Mouse (Mus musculus): Measurements from ENCODE around the gene Vps45. TPM values are rescaled to one million over a fixed set of nuclear protein-coding genes. Genes with fewer than 3 reads are reported as not detected.

The Vps45 gene
- total and polyA plus RNA-seq, 2 experiments from 2014 or later: 10.5 to 49.4 TPM

GRCm38 (mm10) chr3:96078711-96079110 lies 20.4 kb upstream of the Vps45 start:
- H3K36me3 ChIP-seq (replicated peaks; ENCODE audit: control insufficient read depth, insufficient read depth, low read length): no peaks in the 10 kb centered on the region
- H3K27ac ChIP-seq (ENCODE audit: low read depth): no peak overlapping the region
- H3K4me3 ChIP-seq (ENCODE audit: low read depth, low read length): no peak overlapping the region
- H3K4me2 ChIP-seq (ENCODE audit: low read depth, low read length): no peak overlapping the region
- no peak for DNase-seq (ENCODE audit: low spot score)
- H3K9ac ChIP-seq (replicated peaks; ENCODE audit: low read depth, low read length): no peak overlapping the region
- no peak for ATAC-seq (ENCODE audit: insufficient read depth, low read depth)
- WGBS: 50% methylated on average over 3 of the region's 3 CpGs
- TF ChIP-seq EP300 (IDR thresholded peaks at IDR 0.05; ENCODE audit: low read depth): no peak
- H3K9me3 ChIP-seq (replicated peaks; ENCODE audit: control insufficient read depth, low read length): no peaks in the 10 kb centered on the region
- no peaks in the 10 kb centered on the region for H3K27me3 ChIP-seq (ENCODE audit: control insufficient read depth, insufficient read depth, low read length)
- H3K4me1 ChIP-seq (ENCODE audit: control insufficient read depth, insufficient read depth): no peaks in the 10 kb centered on the region

- Histone ChIP-seq H3K4me2 (ENCODE audit: low read depth, low read length) (no peak overlapping the region), H3K4me3 (ENCODE audit: low read depth, low read length) (no peak overlapping the region), H3K27ac (ENCODE audit: low read depth) (no peak overlapping the region), H3K36me3 (replicated peaks; ENCODE audit: control insufficient read depth, insufficient read depth, low read length) (no peaks in the 10 kb centered on the region), H3K9me3 (replicated peaks; ENCODE audit: control insufficient read depth, low read length) (no peaks in the 10 kb centered on the region), H3K4me1 (ENCODE audit: control insufficient read depth, insufficient read depth) (peaks cover 2% of the 10 kb centered on the region; the same call in 1 of the 2 replicates), H3K27me3 (ENCODE audit: control insufficient read depth, insufficient read depth, low read length) (no peaks in the 10 kb centered on the region), H3K9ac (replicated peaks; ENCODE audit: low read depth, low read length) (no peak overlapping the region)
- TF ChIP-seq CTCF (IDR thresholded peaks at IDR 0.05; ENCODE audit: low read depth): no peak
- no peak for TF ChIP-seq EP300 (IDR thresholded peaks at IDR 0.05; ENCODE audit: low read depth)
- ATAC-seq (ENCODE audit: insufficient read depth, low read depth) (no peak), DNase-seq (ENCODE audit: low spot score) (no peak)
- WGBS: 51% methylated on average over 5 of the region's 6 CpGs
Measured at GRCm38 (mm10) chr3:96078066-96078465, 19.8 kb upstream of the Vps45 start.

- Histone ChIP-seq H3K27me3 (ENCODE audit: control insufficient read depth, insufficient read depth, low read length) (no peaks in the 10 kb centered on the region), H3K4me2 (ENCODE audit: low read depth, low read length) (peak overlapping the region; percentile 30; the same call in 1 of the 2 replicates), H3K27ac (ENCODE audit: low read depth) (no peak overlapping the region), H3K36me3 (replicated peaks; ENCODE audit: control insufficient read depth, insufficient read depth, low read length) (no peaks in the 10 kb centered on the region), H3K4me1 (ENCODE audit: control insufficient read depth, insufficient read depth) (peaks cover 4% of the 10 kb centered on the region; the same call in 1 of the 2 replicates), H3K9ac (replicated peaks; ENCODE audit: low read depth, low read length) (no peak overlapping the region; the same call in 1 of the 2 replicates), H3K4me3 (ENCODE audit: low read depth, low read length) (no peak overlapping the region), H3K9me3 (replicated peaks; ENCODE audit: control insufficient read depth, low read length) (no peaks in the 10 kb centered on the region)
- ATAC-seq (ENCODE audit: insufficient read depth, low read depth) (no peak), DNase-seq (ENCODE audit: low spot score) (no peak)
- TF ChIP-seq EP300 (IDR thresholded peaks at IDR 0.05; ENCODE audit: low read depth) (no peak), CTCF (IDR thresholded peaks at IDR 0.05; ENCODE audit: low read depth) (no peak)
- 47% methylated on average over 12 of the region's 12 CpGs for WGBS
Measured at GRCm38 (mm10) chr3:96072921-96073486, 14.7 kb upstream of the Vps45 start.

- DNase-seq (ENCODE audit: low spot score) (no peak), ATAC-seq (ENCODE audit: insufficient read depth, low read depth) (no peak)
- 68% methylated on average over 4 of the region's 4 CpGs for WGBS
- no peak overlapping the region for H3K27ac ChIP-seq (ENCODE audit: low read depth)
- H3K36me3 ChIP-seq (replicated peaks; ENCODE audit: control insufficient read depth, insufficient read depth, low read length): no peaks in the 10 kb centered on the region
- TF ChIP-seq CTCF (IDR thresholded peaks at IDR 0.05; ENCODE audit: low read depth) (no peak), EP300 (IDR thresholded peaks at IDR 0.05; ENCODE audit: low read depth) (no peak)
- no peaks in the 10 kb centered on the region for H3K27me3 ChIP-seq (ENCODE audit: control insufficient read depth, insufficient read depth, low read length)
- H3K4me3 ChIP-seq (ENCODE audit: low read depth, low read length): no peak overlapping the region
- H3K9ac ChIP-seq (replicated peaks; ENCODE audit: low read depth, low read length): no peak overlapping the region
- H3K4me1 ChIP-seq (ENCODE audit: control insufficient read depth, insufficient read depth): peaks cover 4% of the 10 kb centered on the region; the same call in 1 of the 2 replicates
- no peak overlapping the region for H3K4me2 ChIP-seq (ENCODE audit: low read depth, low read length)
- no peaks in the 10 kb centered on the region for H3K9me3 ChIP-seq (replicated peaks; ENCODE audit: control insufficient read depth, low read length)
Measured at GRCm38 (mm10) chr3:96070241-96070640, 12.0 kb upstream of the Vps45 start.

GRCm38 (mm10) chr3:96069542-96069941 lies 11.3 kb upstream of the Vps45 start:
- Histone ChIP-seq H3K9me3 (replicated peaks; ENCODE audit: control insufficient read depth, low read length) (no peaks in the 10 kb centered on the region), H3K4me2 (ENCODE audit: low read depth, low read length) (no peak overlapping the region), H3K4me1 (ENCODE audit: control insufficient read depth, insufficient read depth) (peaks cover 4% of the 10 kb centered on the region; the same call in 1 of the 2 replicates), H3K9ac (replicated peaks; ENCODE audit: low read depth, low read length) (no peak overlapping the region), H3K36me3 (replicated peaks; ENCODE audit: control insufficient read depth, insufficient read depth, low read length) (no peaks in the 10 kb centered on the region), H3K4me3 (ENCODE audit: low read depth, low read length) (no peak overlapping the region), H3K27ac (ENCODE audit: low read depth) (no peak overlapping the region), H3K27me3 (ENCODE audit: control insufficient read depth, insufficient read depth, low read length) (no peaks in the 10 kb centered on the region)
- DNase-seq (ENCODE audit: low spot score): no peak
- no peak for TF ChIP-seq EP300 (IDR thresholded peaks at IDR 0.05; ENCODE audit: low read depth)
- TF ChIP-seq CTCF (IDR thresholded peaks at IDR 0.05; ENCODE audit: low read depth): peak; percentile 19
- ATAC-seq (ENCODE audit: insufficient read depth, low read depth): no peak
- WGBS: 83% methylated on average over 1 of the region's 1 CpGs

GRCm38 (mm10) chr3:96069046-96069445 lies 10.8 kb upstream of the Vps45 start:
- Histone ChIP-seq H3K9me3 (replicated peaks; ENCODE audit: control insufficient read depth, low read length) (no peaks in the 10 kb centered on the region), H3K4me3 (ENCODE audit: low read depth, low read length) (no peak overlapping the region), H3K27me3 (ENCODE audit: control insufficient read depth, insufficient read depth, low read length) (no peaks in the 10 kb centered on the region), H3K4me1 (ENCODE audit: control insufficient read depth, insufficient read depth) (peaks cover 4% of the 10 kb centered on the region; the same call in 1 of the 2 replicates), H3K9ac (replicated peaks; ENCODE audit: low read depth, low read length) (no peak overlapping the region), H3K36me3 (replicated peaks; ENCODE audit: control insufficient read depth, insufficient read depth, low read length) (no peaks in the 10 kb centered on the region), H3K27ac (ENCODE audit: low read depth) (no peak overlapping the region), H3K4me2 (ENCODE audit: low read depth, low read length) (no peak overlapping the region)
- ATAC-seq (ENCODE audit: insufficient read depth, low read depth) (no peak), DNase-seq (ENCODE audit: low spot score) (no peak)
- TF ChIP-seq EP300 (IDR thresholded peaks at IDR 0.05; ENCODE audit: low read depth) (no peak), CTCF (IDR thresholded peaks at IDR 0.05; ENCODE audit: low read depth) (no peak)
- 81% methylated on average over 6 of the region's 6 CpGs for WGBS
